Mouse (Mus musculus): ENCODE measurements around the gene Pdf. TPM values are rescaled to one million over a fixed set of nuclear protein-coding genes. Genes with fewer than 3 reads are reported as not detected.

The Pdf gene
- 38.9 TPM for polyA plus RNA-seq (2014; fragmentation: Illumina TruSeq; extraction: RNeasy Lipid Tissue Mini Kit (QIAGEN cat#74804); ENCODE audit: low read depth, low replicate concordance)

DNA sequence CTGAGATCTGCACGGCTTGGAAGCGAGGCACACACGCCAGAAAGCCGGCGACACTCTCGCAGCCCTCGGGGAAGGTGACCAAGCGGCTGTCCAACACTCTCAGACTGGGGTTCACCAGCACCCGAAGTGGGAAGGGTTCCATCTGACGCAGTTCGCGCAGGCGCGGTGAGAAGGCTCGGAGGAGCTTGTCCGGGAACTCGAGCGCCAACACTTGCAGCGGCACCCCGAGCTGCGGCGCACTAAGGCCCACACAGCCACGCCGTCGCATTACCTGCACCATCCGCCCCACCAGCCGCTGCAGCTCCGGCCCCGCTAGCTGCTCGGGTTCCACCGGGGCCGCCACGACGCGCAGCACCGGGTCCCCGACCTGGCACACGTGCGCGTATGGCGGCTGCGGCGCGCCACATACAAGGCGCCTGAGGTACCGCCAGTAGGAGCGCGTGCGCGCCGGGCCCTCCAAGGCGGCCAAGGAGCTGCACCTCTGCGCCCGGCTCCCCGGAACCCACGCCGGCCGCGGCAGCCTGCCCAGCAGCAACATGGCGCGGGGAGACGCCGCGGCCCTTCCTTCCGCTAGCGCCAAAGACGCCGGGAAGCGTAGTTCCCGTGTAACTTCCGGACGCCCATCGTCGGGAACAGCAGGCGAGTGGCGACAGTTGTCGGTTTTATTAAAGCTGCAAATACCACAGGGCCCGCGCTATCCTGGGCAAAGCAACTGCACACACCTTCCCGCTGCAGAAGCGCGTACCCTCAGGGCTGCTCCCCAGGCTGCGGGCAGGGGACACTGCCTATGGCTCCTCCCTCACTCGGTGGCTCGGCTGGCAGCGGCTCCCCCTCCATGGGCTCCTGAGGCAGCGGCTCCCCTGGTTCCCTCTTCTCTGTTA, at the start of gene Pdf:
Gene Pdf (minus strand): TSS at position 554 of the 881 bp plus-strand sequence.

DNA sequence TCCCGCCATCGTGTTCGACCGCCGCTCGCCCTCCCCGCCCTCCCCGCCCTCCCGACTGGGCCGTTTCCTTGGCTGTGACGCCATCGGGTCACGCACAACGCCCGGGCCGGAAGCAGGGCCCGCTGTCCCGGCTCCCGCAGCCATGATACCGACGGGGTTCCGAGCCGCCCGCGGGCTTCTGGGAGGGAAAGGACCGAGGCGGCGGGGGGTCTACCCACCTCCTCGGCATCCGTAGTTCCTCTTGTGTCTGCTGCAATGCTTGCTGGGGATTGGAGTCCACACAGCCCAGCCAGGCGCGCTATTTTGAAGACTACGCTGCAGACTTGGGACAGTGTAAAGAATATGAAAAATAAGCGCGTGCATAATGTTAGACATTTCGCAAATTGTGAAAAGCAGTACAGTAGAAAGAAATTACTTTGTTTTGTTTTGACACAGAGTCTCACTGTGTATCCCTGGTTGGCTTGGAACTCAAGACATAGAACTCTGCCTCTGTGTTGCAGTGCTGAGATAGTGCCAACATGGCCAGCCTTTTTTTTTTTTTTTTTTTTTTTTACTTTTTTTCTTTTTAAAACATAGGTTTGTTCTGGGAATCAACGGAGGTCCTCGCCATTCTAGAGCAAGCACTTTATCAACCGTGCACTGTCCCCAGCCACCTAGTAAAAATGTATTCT, 48.1 kb upstream of the Pdf start, which contains the start of gene Terf2:
Gene Terf2 (minus strand): TSS at position 182 of the 671 bp plus-strand sequence.

GRCm38 (mm10) chr8:107065511-107066496, 17.4 kb upstream of the Pdf start, which contains the start of gene Tmed6:
Gene Tmed6, minus strand, starts transcription at chr8:107065644.

GRCm38 (mm10) chr8:107056076-107056972, 7.9 kb upstream of the Pdf start, which contains the start of the genes Cog8 and Nip7:
Gene Cog8, minus strand, starts transcription at chr8:107056689.
Gene Nip7, plus strand, starts transcription at chr8:107056877.

DNA sequence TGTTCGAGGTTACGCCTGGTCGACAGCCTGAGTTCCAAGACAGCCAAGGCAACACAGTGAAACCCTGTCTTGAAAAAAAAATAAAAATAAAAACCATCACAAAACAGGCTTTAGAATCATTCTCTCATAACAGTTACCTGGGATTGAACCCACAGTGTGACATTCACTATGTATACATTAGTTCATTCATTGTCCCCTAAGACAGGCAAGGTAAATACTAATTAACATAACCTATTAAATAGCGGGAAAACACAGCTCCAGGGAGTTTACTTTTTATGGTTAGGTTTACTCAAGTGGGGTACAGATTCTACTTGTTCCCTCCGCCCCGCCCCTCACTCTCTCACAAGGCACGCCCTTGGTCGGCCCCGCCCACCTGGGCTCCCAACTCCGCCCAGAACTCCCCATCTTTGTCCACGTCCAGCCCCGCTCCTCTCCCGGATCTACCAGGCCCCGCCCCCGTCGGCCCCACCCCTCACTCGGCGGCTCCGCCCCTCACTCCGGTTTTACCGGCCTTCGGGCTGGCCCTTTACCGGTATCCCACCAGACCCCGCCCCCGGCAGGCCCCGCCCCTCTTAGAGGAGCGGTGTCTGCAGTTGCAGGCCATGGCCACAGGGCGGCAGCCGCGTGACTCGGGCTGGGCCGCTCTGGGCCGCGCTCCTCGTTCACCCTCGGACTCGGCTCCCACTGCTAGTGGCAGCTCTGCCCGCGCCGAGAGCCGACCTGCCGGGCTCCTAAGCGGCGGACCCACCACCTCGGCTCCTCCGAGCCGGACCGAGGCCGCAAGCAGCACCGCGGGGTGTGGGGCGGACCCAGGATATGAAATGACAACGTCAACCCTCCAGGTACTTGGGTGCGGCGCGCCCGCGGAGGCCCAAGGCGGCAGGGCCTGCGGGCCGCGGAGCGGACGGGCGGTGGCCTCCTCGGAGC, 17.5 kb downstream of the Pdf start, which contains the start of gene Vps4a:
Gene Vps4a (plus strand): TSS at position 573 of the 927 bp plus-strand sequence.

Other genes starting within 250 kb of the Pdf start
- gene Has3, start 178.4 kb downstream of the Pdf start, polyA plus RNA-seq (2014; fragmentation: Illumina TruSeq; extraction: RNeasy Lipid Tissue Mini Kit (QIAGEN cat#74804); ENCODE audit: low read depth, low replicate concordance): 0.35 TPM
- 16.7 TPM for gene Utp4, start 155.0 kb downstream of the Pdf start, polyA plus RNA-seq (2014; fragmentation: Illumina TruSeq; extraction: RNeasy Lipid Tissue Mini Kit (QIAGEN cat#74804); ENCODE audit: low read depth, low replicate concordance)
- gene Sntb2, start 112.9 kb downstream of the Pdf start, polyA plus RNA-seq (2014; fragmentation: Illumina TruSeq; extraction: RNeasy Lipid Tissue Mini Kit (QIAGEN cat#74804); ENCODE audit: low read depth, low replicate concordance): 18.7 TPM
- 29.9 TPM for gene Vps4a, start 17.4 kb downstream of the Pdf start, polyA plus RNA-seq (2014; fragmentation: Illumina TruSeq; extraction: RNeasy Lipid Tissue Mini Kit (QIAGEN cat#74804); ENCODE audit: low read depth, low replicate concordance)
- gene Cog8, start 8.1 kb upstream of the Pdf start, polyA plus RNA-seq (2014; fragmentation: Illumina TruSeq; extraction: RNeasy Lipid Tissue Mini Kit (QIAGEN cat#74804); ENCODE audit: low read depth, low replicate concordance): 14.8 TPM
- 8.9 TPM for gene Nip7, start 8.3 kb upstream of the Pdf start, polyA plus RNA-seq (2014; fragmentation: Illumina TruSeq; extraction: RNeasy Lipid Tissue Mini Kit (QIAGEN cat#74804); ENCODE audit: low read depth, low replicate concordance)
- 3.6 TPM for gene Tmed6, start 17.0 kb upstream of the Pdf start, polyA plus RNA-seq (2014; fragmentation: Illumina TruSeq; extraction: RNeasy Lipid Tissue Mini Kit (QIAGEN cat#74804); ENCODE audit: low read depth, low replicate concordance)
- gene Terf2, start 47.9 kb upstream of the Pdf start, polyA plus RNA-seq (2014; fragmentation: Illumina TruSeq; extraction: RNeasy Lipid Tissue Mini Kit (QIAGEN cat#74804); ENCODE audit: low read depth, low replicate concordance): 27.8 TPM
- 243 TPM for gene Cyb5b, start 102.0 kb upstream of the Pdf start, polyA plus RNA-seq (2014; fragmentation: Illumina TruSeq; extraction: RNeasy Lipid Tissue Mini Kit (QIAGEN cat#74804); ENCODE audit: low read depth, low replicate concordance)
- gene Nfat5, start 244.9 kb upstream of the Pdf start, polyA plus RNA-seq (2014; fragmentation: Illumina TruSeq; extraction: RNeasy Lipid Tissue Mini Kit (QIAGEN cat#74804); ENCODE audit: low read depth, low replicate concordance): 94.8 TPM

All from sigmoid colon, adult 10 weeks (tissue).